Mouse (Mus musculus): Measurements from ENCODE around the gene Olfr389.

Olfr389 gene

DNA sequence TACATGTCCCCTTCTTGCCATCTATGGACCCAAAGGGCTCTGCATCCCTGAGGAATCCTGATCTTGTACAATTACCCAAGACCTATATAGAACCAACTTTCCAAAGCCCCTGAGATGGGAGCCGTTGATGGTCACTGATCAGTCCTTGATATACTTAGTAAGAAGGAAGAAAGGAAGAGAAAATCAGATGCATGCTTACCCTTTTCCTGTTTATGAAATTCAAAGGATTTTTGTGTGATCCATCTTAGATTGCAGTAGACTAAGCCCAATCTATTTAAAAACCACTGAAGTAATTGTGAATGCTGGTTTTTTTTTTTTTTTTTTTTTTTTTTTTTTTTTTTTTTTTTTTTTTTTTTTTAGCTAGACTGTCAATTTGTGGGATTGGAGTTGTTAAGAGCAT is at the start of gene Olfr389:
Gene Olfr389, minus strand, starts transcription at position 101 of the 400 bp plus-strand sequence.
- no peak for DNase-seq (ENCODE audit: low spot score in 2 of 2)

DNA sequence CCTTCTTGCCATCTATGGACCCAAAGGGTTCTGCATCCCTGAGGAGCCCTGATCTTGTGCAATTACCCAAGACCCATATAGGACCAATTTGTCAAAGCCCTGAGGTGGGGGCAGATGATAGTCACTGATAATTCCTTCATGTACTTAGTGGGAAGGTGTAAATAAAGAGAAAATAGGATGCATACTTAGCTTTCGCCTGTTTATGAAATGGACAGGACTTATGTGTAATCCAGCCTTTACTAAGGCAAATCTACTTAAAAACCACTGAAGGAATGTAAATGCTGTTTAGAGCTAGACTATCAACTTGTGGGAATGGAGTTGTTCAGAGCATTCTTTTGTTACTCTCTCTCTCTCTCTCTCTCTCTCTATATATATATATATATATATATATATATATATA is 36.4 kb upstream of the Olfr389 start, which contains the start of gene Olfr392:
Gene Olfr392, minus strand, starts transcription at position 101 of the 400 bp plus-strand sequence.
- no peak for DNase-seq (ENCODE audit: low spot score in 2 of 2)

DNA sequence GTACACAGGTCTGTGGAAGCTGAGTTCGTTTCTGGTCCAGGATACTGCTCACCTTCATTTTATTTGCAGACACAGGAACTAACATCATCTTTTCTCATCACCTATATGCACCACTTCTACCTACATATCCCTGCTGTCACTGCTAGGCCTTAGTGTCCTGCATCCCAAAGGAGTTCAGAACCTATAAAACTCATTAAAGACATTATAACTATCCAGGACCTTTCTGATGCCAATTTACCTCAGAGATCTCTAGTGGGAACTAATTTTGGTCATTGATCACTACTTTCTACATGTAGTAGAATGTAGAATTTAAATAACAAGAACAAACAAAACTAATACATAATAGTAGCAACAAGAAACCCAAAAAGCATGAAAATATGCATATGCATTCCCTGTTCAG is 22.4 kb upstream of the Olfr389 start, which contains the start of gene Olfr391-ps:
Gene Olfr391-ps, minus strand, starts transcription at position 101 of the 400 bp plus-strand sequence.
- no peak for DNase-seq (ENCODE audit: low spot score in 2 of 2)

DNA sequence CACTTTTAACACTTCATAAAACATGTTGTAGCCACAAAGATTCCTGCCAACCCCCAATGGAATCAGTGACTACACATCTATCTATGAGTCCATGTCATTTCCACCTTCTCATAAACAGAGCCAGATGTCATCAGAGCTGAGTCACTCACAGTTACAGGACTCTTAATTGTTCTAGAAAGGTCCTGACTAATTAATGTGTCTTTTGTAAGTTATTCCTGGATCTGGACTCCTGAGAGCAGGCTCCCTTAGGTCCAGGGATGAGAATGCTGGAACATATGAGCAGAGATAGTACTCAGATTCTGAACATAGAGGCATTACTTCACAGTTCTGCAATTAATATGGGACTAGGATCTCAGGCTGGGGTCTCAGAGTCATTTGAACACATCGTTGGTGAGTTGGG is 2.2 kb upstream of the Olfr389 start, which contains the start of gene Olfr390:
Gene Olfr390, plus strand, starts transcription at position 301 of the 400 bp plus-strand sequence.
- DNase-seq (ENCODE audit: low spot score in 2 of 2) = no peak

DNA sequence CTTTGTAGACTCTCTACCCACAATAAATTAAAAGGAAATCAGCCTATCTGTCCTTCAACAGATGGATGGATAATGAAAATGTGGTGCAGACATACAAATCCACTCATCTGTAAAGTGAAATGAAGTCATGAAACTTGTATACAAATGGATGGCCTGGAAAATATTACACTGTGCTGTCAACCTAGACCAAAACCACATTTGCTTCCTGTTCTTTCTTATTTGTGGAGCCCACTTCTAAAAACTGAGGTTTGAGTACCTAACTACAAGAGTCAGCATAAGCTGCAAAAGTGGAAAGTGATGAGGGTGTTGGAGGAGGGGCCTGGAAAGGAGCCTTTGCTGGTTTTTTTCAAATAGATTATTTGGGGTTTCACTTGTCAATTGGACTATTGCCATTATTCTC is 21.4 kb downstream of the Olfr389 start:
- no peak for DNase-seq (ENCODE audit: low spot score in 2 of 2)
